In the genomic region with DNA sequence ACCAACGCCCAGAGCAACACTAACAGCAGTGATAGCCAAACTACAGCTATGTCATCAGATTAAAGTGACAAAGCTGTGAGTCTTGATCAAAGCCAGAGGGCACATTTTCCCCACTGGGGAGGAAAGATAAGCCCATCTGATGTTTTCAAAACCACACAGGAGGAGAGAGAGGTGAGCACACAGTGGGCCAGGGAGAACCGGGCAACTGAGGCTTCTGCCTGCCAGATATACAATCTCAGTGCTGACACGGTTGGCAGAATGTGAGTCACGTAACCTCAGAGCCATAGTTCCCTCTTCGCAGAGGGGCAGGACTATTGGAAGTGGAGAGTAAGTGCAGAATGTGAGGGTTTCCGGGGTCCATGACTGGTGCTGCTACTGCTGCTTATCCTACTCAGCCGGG, we compare ENCODE assay signal across 20 mouse cellular contexts. TPM values are rescaled to one million over a fixed set of nuclear protein-coding genes. Genes with fewer than 3 reads are reported as not detected.
A peak's percentile ranks its signal among the peaks of the same experiment; 100 is the strongest.
DNase-seq lines count a peak whose midpoint lies in the region; ATAC-seq and TF ChIP-seq lines count a peak whose summit lies in the region.
"Had no signal": no experiment of that assay in that cellular context is flagged by ENCODE, and none has a peak within 500 bp of the region (broad histone marks: within the 10 kb centered on the region; RNA-seq: fewer than 3 reads in every experiment).

No protein-coding gene starts in this region.

- H3K27me3 ChIP-seq in heart, embryonic 11.5 days (ENCODE audit: control insufficient read depth, insufficient read depth, low read length) = no peaks in the 10 kb centered on the region
- H3K27me3 ChIP-seq in liver, embryonic 12.5 days (replicated peaks) = no peaks in the 10 kb centered on the region; the same call in 1 of the 2 replicates
- peaks cover 4% of the 10 kb centered on the region; the same call in 1 of the 2 replicates for H3K27me3 ChIP-seq in liver, postnatal 0 days (ENCODE audit: insufficient read depth, low read length)
- no peaks in the 10 kb centered on the region for H3K27me3 ChIP-seq in liver, embryonic 14.5 days (ENCODE audit: control insufficient read depth, insufficient read depth, low read length)
- H3K27me3 ChIP-seq: forebrain, embryonic 13.5 days; limb, embryonic 12.5 days; lung, embryonic 15.5 days; neural tube, embryonic 15.5 days had no signal

- no peak overlapping the region for H3K4me3 ChIP-seq in heart, embryonic 11.5 days (ENCODE audit: low read depth, low read length)
- H3K4me3 ChIP-seq in liver, embryonic 12.5 days = no peak overlapping the region
- H3K4me3 ChIP-seq in liver, postnatal 0 days (ENCODE audit: low read depth, low read length) = no peak overlapping the region
- H3K4me3 ChIP-seq in liver, embryonic 14.5 days (ENCODE audit: insufficient read depth in 1 of 2, low read depth in 2 of 2, low read length in 2 of 2) = no peak overlapping the region
- H3K4me3 ChIP-seq in gastrocnemius, adult 2 months = no peak overlapping the region
- H3K4me3 ChIP-seq: forebrain, embryonic 13.5 days; limb, embryonic 12.5 days; lung, embryonic 15.5 days; megakaryocyte, embryonic 14.5 days; neural tube, embryonic 15.5 days had no signal

- H3K9me3 ChIP-seq in heart, embryonic 11.5 days (replicated peaks; ENCODE audit: control insufficient read depth, low read length) = no peaks in the 10 kb centered on the region
- H3K9me3 ChIP-seq in liver, embryonic 12.5 days (replicated peaks) = no peaks in the 10 kb centered on the region
- no peaks in the 10 kb centered on the region for H3K9me3 ChIP-seq in liver, postnatal 0 days (ENCODE audit: low read length)
- H3K9me3 ChIP-seq in liver, embryonic 14.5 days (ENCODE audit: control insufficient read depth, low read length) = no peaks in the 10 kb centered on the region
- H3K9me3 ChIP-seq: forebrain, embryonic 13.5 days; limb, embryonic 12.5 days; lung, embryonic 15.5 days; megakaryocyte, embryonic 14.5 days; neural tube, embryonic 15.5 days had no signal

- no peaks in the 10 kb centered on the region for H3K36me3 ChIP-seq in heart, embryonic 11.5 days (ENCODE audit: control insufficient read depth, insufficient read depth, low read length)
- H3K36me3 ChIP-seq in liver, embryonic 12.5 days = no peaks in the 10 kb centered on the region
- no peaks in the 10 kb centered on the region for H3K36me3 ChIP-seq in liver, postnatal 0 days (replicated peaks; ENCODE audit: insufficient read depth, low read length)
- no peaks in the 10 kb centered on the region for H3K36me3 ChIP-seq in liver, embryonic 14.5 days (replicated peaks; ENCODE audit: control insufficient read depth, insufficient read depth, low read depth)
- H3K36me3 ChIP-seq: limb, embryonic 12.5 days; lung, embryonic 15.5 days; neural tube, embryonic 15.5 days had no signal

- no peak overlapping the region for H3K27ac ChIP-seq in heart, embryonic 11.5 days (ENCODE audit: low read depth, low read length)
- H3K27ac ChIP-seq in liver, embryonic 12.5 days = no peak overlapping the region
- H3K27ac ChIP-seq in liver, postnatal 0 days (ENCODE audit: low read depth) = no peak overlapping the region
- no peak overlapping the region for H3K27ac ChIP-seq in liver, embryonic 14.5 days
- H3K27ac ChIP-seq in gastrocnemius, adult 2 months = no peak overlapping the region
- H3K27ac ChIP-seq: forebrain, embryonic 13.5 days; limb, embryonic 12.5 days; lung, embryonic 15.5 days; neural tube, embryonic 15.5 days had no signal

- intact Hi-C loops in gastrocnemius, adult 2 months (cut with DNase I) = no loop called here

- 3% methylated on average over 7 of the region's 7 CpGs for WGBS in heart, embryonic 11.5 days (ENCODE audit: insufficient replicate concordance)
- WGBS in liver, embryonic 12.5 days (ENCODE audit: insufficient replicate concordance) = 10% methylated on average over 7 of the region's 7 CpGs
- WGBS in liver, postnatal 0 days (ENCODE audit: insufficient replicate concordance) = 5% methylated on average over 7 of the region's 7 CpGs
- WGBS in liver, embryonic 14.5 days (ENCODE audit: insufficient replicate concordance) = 7% methylated on average over 7 of the region's 7 CpGs

- peak overlapping the region; percentile 29 for H3K4me2 ChIP-seq in heart, embryonic 11.5 days
- no peak overlapping the region for H3K4me2 ChIP-seq in liver, embryonic 12.5 days
- H3K4me2 ChIP-seq in liver, postnatal 0 days (ENCODE audit: low read depth, low read length) = no peak overlapping the region
- no peak overlapping the region for H3K4me2 ChIP-seq in liver, embryonic 14.5 days (ENCODE audit: low read depth)
- H3K4me2 ChIP-seq: forebrain, embryonic 13.5 days; limb, embryonic 12.5 days; lung, embryonic 15.5 days; neural tube, embryonic 15.5 days had no signal

- TF ChIP-seq CTCF in liver, postnatal 0 days (IDR thresholded peaks at IDR 0.05; ENCODE audit: low read depth) = no peak
- no peak for TF ChIP-seq CTCF in liver, embryonic 14.5 days (IDR thresholded peaks at IDR 0.05; ENCODE audit: low read depth)
- no peak for TF ChIP-seq CTCF in gastrocnemius, adult 2 months (IDR thresholded peaks at IDR 0.05)

- no peak for DNase-seq in heart, adult 8-10 months (ENCODE audit: low spot score)
- no peak for DNase-seq in liver, postnatal 0 days
- DNase-seq in MEL-GATA-1-ER (ENCODE audit: extremely low read depth, low read depth) = peak; percentile 53
- DNase-seq in liver, embryonic 14.5 days (ENCODE audit: low read depth in 3 of 3, low spot score in 3 of 3) = no peak
- DNase-seq in gastrocnemius, adult 2 months = no peak
- DNase-seq: B cell, adult 2 months; cerebellum, adult 11 months; cerebellum, postnatal 25 days; kidney, adult 11 months; kidney, postnatal 25 days; thymus, postnatal 25 days had no signal

- no peak for TF ChIP-seq EP300 in liver, postnatal 0 days (IDR thresholded peaks at IDR 0.05; ENCODE audit: low read depth)
- TF ChIP-seq EP300 in liver, embryonic 14.5 days (IDR thresholded peaks at IDR 0.05; ENCODE audit: low read depth) = 0 out of 2 replicates have a peak, but pooled peaks have one; percentile 14

- peaks cover 5% of the 10 kb centered on the region for H3K4me1 ChIP-seq in heart, embryonic 11.5 days (ENCODE audit: control insufficient read depth, insufficient read depth, low read length)
- H3K4me1 ChIP-seq in liver, embryonic 12.5 days = peaks cover 9% of the 10 kb centered on the region
- no peaks in the 10 kb centered on the region for H3K4me1 ChIP-seq in liver, postnatal 0 days (ENCODE audit: insufficient read depth)
- peaks cover 0 to 3% of the 10 kb centered on the region in 2 experiments; a peak in 2 of 4 replicates for H3K4me1 ChIP-seq in liver, embryonic 14.5 days (replicated peaks; ENCODE audit: control insufficient read depth in 2 of 2, insufficient read depth in 2 of 2, low read length in 1 of 2)
- H3K4me1 ChIP-seq: limb, embryonic 12.5 days; neural tube, embryonic 15.5 days had no signal

- no peak for ATAC-seq in heart, embryonic 11.5 days (replicated peaks; ENCODE audit: insufficient number of reproducible peaks, low FRiP score, low TSS enrichment)
- ATAC-seq in liver, embryonic 12.5 days = peak; percentile 46
- ATAC-seq in liver, postnatal 0 days = no peak
- ATAC-seq in liver, embryonic 14.5 days (ENCODE audit: insufficient read depth) = peak; percentile 28; the same call in 1 of the 2 replicates
- ATAC-seq in activated CD4-positive, CD25-positive, alpha-beta regulatory T cell, adult 4 months = no peak
- ATAC-seq: forebrain, embryonic 13.5 days; hindbrain, embryonic 16.5 days had no signal

- no peak overlapping the region for H3K9ac ChIP-seq in heart, embryonic 11.5 days (ENCODE audit: low read depth, low read length)
- H3K9ac ChIP-seq in liver, embryonic 12.5 days = no peak overlapping the region
- no peak overlapping the region for H3K9ac ChIP-seq in liver, postnatal 0 days (replicated peaks)
- no peak overlapping the region for H3K9ac ChIP-seq in liver, embryonic 14.5 days (replicated peaks)
- H3K9ac ChIP-seq: forebrain, embryonic 13.5 days; limb, embryonic 12.5 days; lung, embryonic 15.5 days; neural tube, embryonic 15.5 days had no signal

RNA-seq across cellular contexts. Expression of a gene that starts 24.7 kb away (rescaled TPM):
- polyA plus RNA-seq in heart, embryonic 11.5 days (2014; fragmentation: Nextera tagmentation; extraction: Ambion mirVana) = 43.9 and 51.6 TPM in 2 replicates
- total RNA-seq in heart, adult 8-10 months (2022) = 1 to 10 TPM; 1.0 to 3.4 (median 1.4) TPM
- polyA plus RNA-seq in liver, embryonic 12.5 days (2016; fragmentation: Nextera tagmentation; extraction: Ambion mirVana) = 4.8 and 5.4 TPM in 2 replicates
- 12.6 and 19.7 TPM in 2 replicates for polyA plus RNA-seq in liver, postnatal 0 days (2015; fragmentation: Nextera tagmentation; extraction: Ambion mirVana)
- 6.9 and 7.6 TPM in 2 replicates for polyA plus RNA-seq in liver, embryonic 14.5 days (2012; rRNA removed)
- 10.4 and 12.0 TPM in 2 replicates for polyA plus RNA-seq in liver, embryonic 14.5 days (2014; fragmentation: Nextera tagmentation; extraction: Ambion mirVana)
- total RNA-seq in gastrocnemius, adult 2 months (2021) = 1 to 10 TPM; 1.4 to 5.4 TPM
- not detected for polyA plus RNA-seq in activated CD4-positive, CD25-positive, alpha-beta regulatory T cell, adult 4 months (2017; shearing (Covaris generic))

Comparison
In these comparisons a context has a peak if more than half of its experiments do, and no peak if none do; other contexts are left out.
1. ATAC-seq: peak in liver, embryonic 12.5 days (single experiment) and liver, embryonic 14.5 days (single experiment); none in heart, embryonic 11.5 days (single experiment), liver, postnatal 0 days (single experiment) and activated CD4-positive, CD25-positive, alpha-beta regulatory T cell, adult 4 months (single experiment).